Mouse (Mus musculus) neural tube, embryonic 12.5 days (tissue): ENCODE measurements around the gene Irf2bp1. TPM values are rescaled to one million over a fixed set of nuclear protein-coding genes. Genes with fewer than 3 reads are reported as not detected.

Experiments used
- ATAC-seq: fragments of 200-750 bp; cut with Nextera tagmentation; 2 replicates; pipeline ENCODE4 v1.8.0; 2017; ENCODE audit warnings: low read depth, mild to moderate bottlenecking, moderate TSS enrichment, moderate library complexity; ENCODE audit not compliant: low FRiP score
- H3K27ac ChIP-seq: fragments of 300-500 bp; sonication (generic); 2 replicates; pipeline ENCODE4 v1.5.1; 2016
- H3K27me3 ChIP-seq: fragments of 300-500 bp; sonication (generic); replicated peaks from 2 replicates; pipeline ENCODE4 v1.6.1; 2016; ENCODE audit warnings: mild to moderate bottlenecking
- H3K36me3 ChIP-seq: fragments of 300-500 bp; sonication (generic); 2 replicates; pipeline ENCODE4 v1.6.1; 2016; ENCODE audit warnings: mild to moderate bottlenecking
- H3K4me1 ChIP-seq: fragments of 300-500 bp; sonication (generic); 2 replicates; pipeline ENCODE4 v1.6.1; 2016
- H3K4me2 ChIP-seq: fragments of 300-500 bp; sonication (generic); replicated peaks from 2 replicates; pipeline ENCODE4 v1.6.1; 2016; ENCODE audit warnings: mild to moderate bottlenecking
- H3K4me3 ChIP-seq: fragments of 300-500 bp; sonication (generic); 2 replicates; pipeline ENCODE4 v1.5.1; 2016
- H3K9ac ChIP-seq: fragments of 300-500 bp; sonication (generic); 2 replicates; pipeline ENCODE4 v1.6.1; 2016; ENCODE audit warnings: mild to moderate bottlenecking
- H3K9me3 ChIP-seq: fragments of 300-500 bp; sonication (generic); 2 replicates; pipeline ENCODE4 v1.6.1; 2016; ENCODE audit warnings: mild to moderate bottlenecking
- WGBS: fragments of 180-500 bp; shearing (Covaris S2); methylation state at CpG from one replicate; pipeline ENCODE4 v1.1.7; 2016; 5-methylcytosine and 5-hydroxymethylcytosine counted together
- polyA plus RNA-seq: library from polyadenylated mRNA; unstranded; fragments of >200 nt; fragmentation: Nextera tagmentation; extraction: Ambion mirVana; gene quantifications from 2 replicates; pipeline ENCODE4 v1.2.1, GENCODE M21; 2016

Gene Irf2bp1
- polyA plus RNA-seq, 1 experiment from 2014 or later: 45.2 TPM

- H3K9me3 ChIP-seq: no peaks in the 10 kb centered on the region
- no peaks in the 10 kb centered on the region for H3K4me1 ChIP-seq
- no peak overlapping the region for H3K9ac ChIP-seq
- H3K4me2 ChIP-seq: no peak overlapping the region
- H3K27ac ChIP-seq: no peak overlapping the region
- H3K4me3 ChIP-seq: no peak overlapping the region
- H3K27me3 ChIP-seq: peaks cover 22% of the 10 kb centered on the region
- H3K36me3 ChIP-seq: no peaks in the 10 kb centered on the region
- 85% methylated on average over 7 of the region's 7 CpGs for WGBS
- no peak for ATAC-seq
These were observed 14.1 kb downstream of the Irf2bp1 start for GRCm38 (mm10) chr7:19017909-19018308.

GRCm38 (mm10) chr7:19021048-19021447 is 17.2 kb downstream of the Irf2bp1 start:
- Histone ChIP-seq H3K36me3 (no peaks in the 10 kb centered on the region), H3K27ac (no peak overlapping the region), H3K9me3 (no peaks in the 10 kb centered on the region), H3K4me2 (no peak overlapping the region), H3K27me3 (peaks cover 30% of the 10 kb centered on the region), H3K9ac (no peak overlapping the region), H3K4me1 (peaks cover 16% of the 10 kb centered on the region), H3K4me3 (no peak overlapping the region)
- ATAC-seq: no peak
- WGBS: 37% methylated on average over 8 of the region's 8 CpGs

GRCm38 (mm10) chr7:19022189-19022958 is 18.5 kb downstream of the Irf2bp1 start:
- 59% methylated on average over 18 of the region's 18 CpGs for WGBS
- ATAC-seq: no peak

GRCm38 (mm10) chr7:19023357-19023814 is 19.5 kb downstream of the Irf2bp1 start, which contains the start of gene Foxa3:
Gene Foxa3, minus strand, starts transcription at chr7:19023538.
- Histone ChIP-seq H3K9ac (peak within 1 kb of the TSS; percentile 91), H3K4me3 (peak within 1 kb of the TSS; percentile 93), H3K27ac (no peak within 1 kb of the TSS), H3K36me3 (peaks cover under 1% of the 10 kb centered on the region; the same call in 1 of the 2 replicates), H3K4me2 (peak within 1 kb of the TSS; percentile 89), H3K27me3 (peaks cover 30% of the 10 kb centered on the region), H3K4me1 (peaks cover 19% of the 10 kb centered on the region), H3K9me3 (no peaks in the 10 kb centered on the region)
- WGBS: 4% methylated on average over 30 of the region's 30 CpGs
- peak; percentile 39 for ATAC-seq

More at GRCm38 (mm10) chr7:19022189-19022958, 18.5 kb downstream of the Irf2bp1 start:
- Histone ChIP-seq H3K4me2 (no peak overlapping the region), H3K27ac (no peak overlapping the region), H3K27me3 (peaks cover 30% of the 10 kb centered on the region), H3K4me3 (no peak overlapping the region), H3K9ac (no peak overlapping the region), H3K4me1 (peaks cover 19% of the 10 kb centered on the region), H3K36me3 (no peaks in the 10 kb centered on the region), H3K9me3 (no peaks in the 10 kb centered on the region)

GRCm38 (mm10) chr7:19024096-19024506 is 20.3 kb downstream of the Irf2bp1 start, which contains the start of gene Sympk:
Gene Sympk, plus strand, starts transcription at chr7:19024377.
- ATAC-seq: peak; percentile 94
- WGBS: under 1% methylated on average over 49 of the region's 50 CpGs
- Histone ChIP-seq H3K9me3 (no peaks in the 10 kb centered on the region), H3K4me3 (peak within 1 kb of the TSS; percentile 93), H3K4me2 (peak within 1 kb of the TSS; percentile 89), H3K27me3 (peaks cover 30% of the 10 kb centered on the region), H3K4me1 (peaks cover 19% of the 10 kb centered on the region), H3K9ac (peak within 1 kb of the TSS; percentile 91), H3K27ac (no peak within 1 kb of the TSS), H3K36me3 (peaks cover 8% of the 10 kb centered on the region)

GRCm38 (mm10) chr7:19024581-19025255 is 20.9 kb downstream of the Irf2bp1 start:
- peak overlapping the region; percentile 93 for H3K4me3 ChIP-seq
- WGBS: 2% methylated on average over 33 of the region's 36 CpGs
- peak overlapping the region; percentile 91 for H3K9ac ChIP-seq
- H3K27ac ChIP-seq: no peak overlapping the region
- H3K4me2 ChIP-seq: peak overlapping the region; percentile 89
- H3K27me3 ChIP-seq: peaks cover 30% of the 10 kb centered on the region
- peaks cover 19% of the 10 kb centered on the region for H3K4me1 ChIP-seq
- peak; percentile 69 for ATAC-seq
- peaks cover 14% of the 10 kb centered on the region for H3K36me3 ChIP-seq
- H3K9me3 ChIP-seq: no peaks in the 10 kb centered on the region

GRCm38 (mm10) chr7:19028067-19028466 is 24.2 kb downstream of the Irf2bp1 start:
- H3K9ac ChIP-seq: no peak overlapping the region
- peaks cover 46% of the 10 kb centered on the region for H3K36me3 ChIP-seq
- ATAC-seq: no peak

GRCm38 (mm10) chr7:19029084-19029653 is 25.3 kb downstream of the Irf2bp1 start:
- 60% methylated on average over 6 of the region's 6 CpGs for WGBS
- Histone ChIP-seq H3K9me3 (no peaks in the 10 kb centered on the region), H3K4me3 (no peak overlapping the region), H3K36me3 (peaks cover 54% of the 10 kb centered on the region), H3K9ac (no peak overlapping the region), H3K4me1 (peaks cover 17% of the 10 kb centered on the region), H3K4me2 (no peak overlapping the region), H3K27ac (no peak overlapping the region), H3K27me3 (no peaks in the 10 kb centered on the region)
- peak; percentile 31; the same call in 1 of the 2 replicates for ATAC-seq

More at GRCm38 (mm10) chr7:19028067-19028466, 24.2 kb downstream of the Irf2bp1 start:
- Histone ChIP-seq H3K4me1 (peaks cover 19% of the 10 kb centered on the region), H3K4me3 (no peak overlapping the region), H3K27me3 (peaks cover 6% of the 10 kb centered on the region), H3K27ac (no peak overlapping the region), H3K9me3 (no peaks in the 10 kb centered on the region), H3K4me2 (no peak overlapping the region)

- 37% methylated on average over 4 of the region's 4 CpGs for WGBS
- no peak overlapping the region for H3K4me2 ChIP-seq
- no peaks in the 10 kb centered on the region for H3K4me1 ChIP-seq
- no peak overlapping the region for H3K9ac ChIP-seq
- no peaks in the 10 kb centered on the region for H3K9me3 ChIP-seq
- H3K27me3 ChIP-seq: no peaks in the 10 kb centered on the region
- H3K27ac ChIP-seq: no peak overlapping the region
- peaks cover 79% of the 10 kb centered on the region for H3K36me3 ChIP-seq
- ATAC-seq: no peak
- H3K4me3 ChIP-seq: no peak overlapping the region
These were observed 27.8 kb downstream of the Irf2bp1 start for GRCm38 (mm10) chr7:19031641-19032040.

- no peaks in the 10 kb centered on the region for H3K27me3 ChIP-seq
- no peaks in the 10 kb centered on the region for H3K4me1 ChIP-seq
- H3K27ac ChIP-seq: no peak overlapping the region
- H3K9ac ChIP-seq: no peak overlapping the region
- no peak for ATAC-seq
- no peak overlapping the region for H3K4me3 ChIP-seq
- no peak overlapping the region for H3K4me2 ChIP-seq
- WGBS: 95% methylated on average over 6 of the region's 6 CpGs
- H3K9me3 ChIP-seq: no peaks in the 10 kb centered on the region
- H3K36me3 ChIP-seq: peaks cover 100% of the 10 kb centered on the region
These were observed 40.8 kb downstream of the Irf2bp1 start for GRCm38 (mm10) chr7:19044616-19045015.

- H3K4me1 ChIP-seq: no peaks in the 10 kb centered on the region
- no peaks in the 10 kb centered on the region for H3K27me3 ChIP-seq
- no peak overlapping the region for H3K27ac ChIP-seq
- no peak overlapping the region for H3K4me2 ChIP-seq
- no peaks in the 10 kb centered on the region for H3K9me3 ChIP-seq
- H3K4me3 ChIP-seq: no peak overlapping the region
- 93% methylated on average over 11 of the region's 11 CpGs for WGBS
- no peak overlapping the region for H3K9ac ChIP-seq
- H3K36me3 ChIP-seq: peaks cover 99% of the 10 kb centered on the region
- no peak for ATAC-seq
These were observed 42.6 kb downstream of the Irf2bp1 start for GRCm38 (mm10) chr7:19046286-19047069.
